Mouse (Mus musculus) MEL (cell line): ENCODE measurements around the gene Cdadc1.

ENCODE experiments used
- CTCF ChIP-seq, 3 experiments: IDR thresholded peaks in 2 of 3; conservative IDR thresholded peaks in 1 of 3; 2 replicates each; pipeline ENCODE4 v1.5.1; 2011 to 2012; ENCODE audit warnings: low read length in 3 of 3, low read depth in 2 of 3, mild to moderate bottlenecking in 2 of 3, improper control_type of control experiment in 1 of 3, inconsistent platforms in 1 of 3, mixed read lengths in 1 of 3, moderate library complexity in 1 of 3; ENCODE audit not compliant: control insufficient read depth in 1 of 3, insufficient read depth in 1 of 3, poor library complexity in 1 of 3, severe bottlenecking in 1 of 3
- GATA1 ChIP-seq: IDR thresholded peaks from 2 replicates; pipeline ENCODE4 v1.6.1; 2011; ENCODE audit warnings: low read depth, low read length, improper control_type of control experiment
- HCFC1 ChIP-seq: IDR thresholded peaks from 2 replicates; pipeline ENCODE4 v1.6.1; 2012; ENCODE audit warnings: low read depth, mild to moderate bottlenecking, inconsistent platforms, low read length, improper control_type of control experiment, moderate library complexity
- MAX ChIP-seq: IDR thresholded peaks from 2 replicates; pipeline ENCODE4 v1.6.1; 2011; ENCODE audit warnings: low read length, improper control_type of control experiment
- NELFE ChIP-seq: IDR thresholded peaks from 2 replicates; pipeline ENCODE4 v1.6.1; 2011; ENCODE audit warnings: low read depth, low read length, improper control_type of control experiment
- NRF1 ChIP-seq: IDR thresholded peaks from 2 replicates; pipeline ENCODE4 v1.6.1; 2014; ENCODE audit warnings: low read depth, mild to moderate bottlenecking, inconsistent platforms, low read length, improper control_type of control experiment, moderate library complexity; ENCODE audit not compliant: poor library complexity, insufficient read depth, severe bottlenecking
- POLR2A ChIP-seq, 2 experiments: IDR thresholded peaks; 2 replicates each; pipeline ENCODE4 v1.6.1; 2011 to 2012; ENCODE audit warnings: low read length in 2 of 2, mild to moderate bottlenecking in 2 of 2, control low read depth in 1 of 2, improper control_type of control experiment in 1 of 2, low read depth in 1 of 2, moderate library complexity in 1 of 2; ENCODE audit not compliant: control insufficient read depth in 1 of 2, insufficient read depth in 1 of 2, poor library complexity in 1 of 2
- POLR2AphosphoS2 ChIP-seq: IDR thresholded peaks from 2 replicates; pipeline ENCODE4 v1.6.1; 2011; ENCODE audit warnings: low read length, improper control_type of control experiment
- RAD21 ChIP-seq: IDR thresholded peaks from 2 replicates; pipeline ENCODE4 v1.6.1; 2011; ENCODE audit warnings: mild to moderate bottlenecking, low read depth, low read length, improper control_type of control experiment
- SIN3A ChIP-seq: IDR thresholded peaks from 2 replicates; pipeline ENCODE4 v1.6.1; 2012; ENCODE audit warnings: low read length, improper control_type of control experiment, inconsistent platforms
- TCF12 ChIP-seq: IDR thresholded peaks from 2 replicates; pipeline ENCODE4 v1.6.1; 2014; ENCODE audit warnings: low read depth, mild to moderate bottlenecking, inconsistent platforms, low read length, improper control_type of control experiment, moderate library complexity
- UBTF ChIP-seq: IDR thresholded peaks from 2 replicates; pipeline ENCODE4 v1.6.1; 2012; ENCODE audit warnings: low read depth, mild to moderate bottlenecking, inconsistent platforms, low read length, improper control_type of control experiment, moderate library complexity, borderline replicate concordance; ENCODE audit not compliant: insufficient read depth
- USF1 ChIP-seq: IDR thresholded peaks from 2 replicates; pipeline ENCODE4 v1.6.1; 2014; ENCODE audit warnings: low read depth, mild to moderate bottlenecking, inconsistent platforms, low read length, improper control_type of control experiment, moderate library complexity
- ZC3H11A ChIP-seq: IDR thresholded peaks from 2 replicates; pipeline ENCODE4 v1.6.1; 2012; ENCODE audit warnings: low read depth, mild to moderate bottlenecking, inconsistent platforms, low read length, improper control_type of control experiment

GRCm38 (mm10) chr14:59607021-59607420, 9.3 kb upstream of the Cdadc1 start:
- TF ChIP-seq TCF12 = no peak
- no peak for TF ChIP-seq CTCF (IDR thresholded peaks at IDR 0.05 in 2 of 3, conservative IDR thresholded peaks at IDR 0.05 in 1 of 3; ENCODE audit: control insufficient read depth in 1 of 3, insufficient read depth in 1 of 3, low read depth in 2 of 3, low read length in 3 of 3, poor library complexity in 1 of 3, severe bottlenecking in 1 of 3)
- TF ChIP-seq NELFE = no peak
- no peak for TF ChIP-seq MAX
- TF ChIP-seq USF1 = no peak
- TF ChIP-seq POLR2A (IDR thresholded peaks at IDR 0.05; ENCODE audit: control insufficient read depth in 1 of 2, insufficient read depth in 1 of 2, low read depth in 1 of 2, low read length in 2 of 2, poor library complexity in 1 of 2) = no peak
- no peak for TF ChIP-seq UBTF
- TF ChIP-seq NRF1 = no peak
- no peak for TF ChIP-seq POLR2AphosphoS2
- TF ChIP-seq SIN3A = no peak
- no peak for TF ChIP-seq GATA1
- TF ChIP-seq RAD21 = no peak
- TF ChIP-seq HCFC1 = no peak
- no peak for TF ChIP-seq ZC3H11A
